ENCODE assay signal across 27 mouse cellular contexts in the genomic region with DNA sequence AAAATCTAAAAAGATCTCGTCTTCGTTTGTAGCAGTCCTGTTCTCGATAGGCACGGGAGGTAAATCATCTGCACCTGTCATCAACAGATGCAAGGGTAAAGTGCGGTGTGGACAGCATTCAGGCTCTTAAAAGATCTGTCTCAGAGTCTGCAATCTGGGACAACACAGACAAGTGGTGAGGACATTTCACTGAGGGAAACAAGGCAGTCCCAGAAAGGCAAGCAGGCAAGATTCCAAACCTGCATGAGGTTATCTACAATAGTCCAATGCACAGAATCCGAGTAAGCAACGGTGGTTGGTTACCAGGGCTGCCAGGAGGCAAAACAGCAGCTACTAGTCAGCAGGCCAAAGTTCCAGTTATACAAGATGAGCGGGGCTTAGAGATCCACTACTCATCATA.
DNase-seq lines count a peak whose midpoint lies in the region; ATAC-seq lines count a peak whose summit lies in the region.
"Had no signal": no experiment of that assay in that cellular context is flagged by ENCODE, and none has a peak within 500 bp of the region (broad histone marks: within the 10 kb centered on the region; RNA-seq: fewer than 3 reads in every experiment).

No protein-coding gene starts in this region.

- H3K4me2 ChIP-seq in hindbrain, embryonic 16.5 days (ENCODE audit: low read length): no peak overlapping the region
- H3K4me2 ChIP-seq in hindbrain, embryonic 14.5 days (replicated peaks): no peak overlapping the region
- no peak overlapping the region for H3K4me2 ChIP-seq in heart, embryonic 11.5 days
- H3K4me2 ChIP-seq: embryonic facial prominence, embryonic 13.5 days; midbrain, embryonic 15.5 days had no signal

- 73% methylated on average over 8 of the region's 8 CpGs for WGBS in hindbrain, embryonic 16.5 days
- 87% methylated on average over 8 of the region's 8 CpGs for WGBS in hindbrain, embryonic 14.5 days
- 71% methylated on average over 8 of the region's 8 CpGs for WGBS in heart, embryonic 11.5 days (ENCODE audit: insufficient replicate concordance)

- H3K27ac ChIP-seq in hindbrain, embryonic 16.5 days (ENCODE audit: low read depth, low read length): peak overlapping the region; percentile 44; the same call in 1 of the 2 replicates
- H3K27ac ChIP-seq in hindbrain, embryonic 14.5 days: no peak overlapping the region
- H3K27ac ChIP-seq in heart, embryonic 11.5 days (ENCODE audit: low read depth, low read length): no peak overlapping the region
- H3K27ac ChIP-seq: embryonic facial prominence, embryonic 13.5 days; hindbrain, embryonic 10.5 days; liver, embryonic 14.5 days; macrophage; midbrain, embryonic 15.5 days; stomach, postnatal 0 days had no signal

- no peak overlapping the region for H3K9ac ChIP-seq in hindbrain, embryonic 16.5 days (ENCODE audit: low read depth, low read length)
- no peak overlapping the region for H3K9ac ChIP-seq in hindbrain, embryonic 14.5 days
- no peak overlapping the region for H3K9ac ChIP-seq in heart, embryonic 11.5 days (ENCODE audit: low read depth, low read length)
- H3K9ac ChIP-seq: embryonic facial prominence, embryonic 13.5 days; liver, embryonic 14.5 days; midbrain, embryonic 15.5 days had no signal

- H3K27me3 ChIP-seq in hindbrain, embryonic 16.5 days (replicated peaks; ENCODE audit: control insufficient read depth, insufficient read depth, low read length): no peaks in the 10 kb centered on the region
- no peaks in the 10 kb centered on the region for H3K27me3 ChIP-seq in hindbrain, embryonic 14.5 days (ENCODE audit: control insufficient read depth, insufficient read depth, low read length)
- H3K27me3 ChIP-seq in heart, embryonic 11.5 days (ENCODE audit: control insufficient read depth, insufficient read depth, low read length): no peaks in the 10 kb centered on the region
- H3K27me3 ChIP-seq: embryonic facial prominence, embryonic 13.5 days; midbrain, embryonic 15.5 days had no signal

- no peak for DNase-seq in hindbrain, embryonic 14.5 days (ENCODE audit: low spot score)
- peak; percentile 54 for DNase-seq in cerebellum, adult 8-10 months
- DNase-seq in cerebellum, postnatal 25 days: peak; percentile 66 to 72
- DNase-seq in layer of hippocampus, adult 9-11 months: no peak
- DNase-seq: adrenal gland, postnatal 10 days; gastrocnemius, postnatal 10 days; heart, postnatal 14 days; kidney, adult 9 months; kidney, postnatal 10 days; liver; lung, adult 2 months; lung, postnatal 10 days; right cerebral cortex, postnatal 4 days; thymus, adult 18-20 months; thymus, postnatal 36 days had no signal

- no peaks in the 10 kb centered on the region for H3K4me1 ChIP-seq in hindbrain, embryonic 16.5 days (ENCODE audit: control insufficient read depth, insufficient read depth, low read depth, low read length)
- no peaks in the 10 kb centered on the region for H3K4me1 ChIP-seq in hindbrain, embryonic 14.5 days (replicated peaks; ENCODE audit: control insufficient read depth, insufficient read depth, low read length)
- H3K4me1 ChIP-seq in heart, embryonic 11.5 days (ENCODE audit: control insufficient read depth, insufficient read depth, low read length): no peaks in the 10 kb centered on the region
- H3K4me1 ChIP-seq: embryonic facial prominence, embryonic 13.5 days; hindbrain, embryonic 10.5 days; midbrain, embryonic 15.5 days had no signal

- no peak overlapping the region for H3K4me3 ChIP-seq in hindbrain, embryonic 16.5 days (ENCODE audit: low read length)
- H3K4me3 ChIP-seq in hindbrain, embryonic 14.5 days (replicated peaks; ENCODE audit: low read length): no peak overlapping the region
- no peak overlapping the region for H3K4me3 ChIP-seq in heart, embryonic 11.5 days (ENCODE audit: low read depth, low read length)
- H3K4me3 ChIP-seq: embryonic facial prominence, embryonic 13.5 days; hindbrain, embryonic 10.5 days; midbrain, embryonic 15.5 days had no signal

- H3K9me3 ChIP-seq in hindbrain, embryonic 16.5 days (ENCODE audit: control insufficient read depth, low read length): no peaks in the 10 kb centered on the region
- H3K9me3 ChIP-seq in hindbrain, embryonic 14.5 days (ENCODE audit: control insufficient read depth, low read length): no peaks in the 10 kb centered on the region
- H3K9me3 ChIP-seq in heart, embryonic 11.5 days (replicated peaks; ENCODE audit: control insufficient read depth, low read length): no peaks in the 10 kb centered on the region
- H3K9me3 ChIP-seq: embryonic facial prominence, embryonic 13.5 days; G1E; hindbrain, embryonic 10.5 days; midbrain, embryonic 15.5 days had no signal

- H3K36me3 ChIP-seq in hindbrain, embryonic 16.5 days (ENCODE audit: control insufficient read depth, insufficient read depth, low read length): no peaks in the 10 kb centered on the region
- H3K36me3 ChIP-seq in hindbrain, embryonic 14.5 days (replicated peaks; ENCODE audit: control insufficient read depth, insufficient read depth): no peaks in the 10 kb centered on the region
- no peaks in the 10 kb centered on the region for H3K36me3 ChIP-seq in heart, embryonic 11.5 days (ENCODE audit: control insufficient read depth, insufficient read depth, low read length)
- H3K36me3 ChIP-seq: embryonic facial prominence, embryonic 13.5 days; G1E; hindbrain, embryonic 10.5 days; midbrain, embryonic 15.5 days had no signal

- ATAC-seq in hindbrain, embryonic 16.5 days: peak; percentile 54; the same call in 1 of the 2 replicates
- no peak for ATAC-seq in hindbrain, embryonic 14.5 days (ENCODE audit: low FRiP score)
- peak; percentile 86 for ATAC-seq in cerebellum, adult (ENCODE audit: insufficient number of reproducible peaks, low FRiP score, low TSS enrichment)
- no peak for ATAC-seq in heart, embryonic 11.5 days (replicated peaks; ENCODE audit: insufficient number of reproducible peaks, low FRiP score, low TSS enrichment)
- ATAC-seq: forebrain, embryonic 16.5 days; intestine, postnatal 0 days; midbrain, embryonic 15.5 days had no signal

Comparison
In these comparisons a context has a peak if more than half of its experiments do, and no peak if none do; other contexts are left out.
1. ATAC-seq: peak in hindbrain, embryonic 16.5 days (single experiment) and cerebellum, adult (single experiment); none in hindbrain, embryonic 14.5 days (single experiment) and heart, embryonic 11.5 days (single experiment).
2. DNase-seq: peak in cerebellum, adult 8-10 months (single experiment) and cerebellum, postnatal 25 days (2 of 2); none in hindbrain, embryonic 14.5 days (single experiment) and layer of hippocampus, adult 9-11 months (single experiment).